Mouse (Mus musculus) lung, adult 2 months (tissue): ENCODE results near the gene Gm20388.

Source experiments
- CTCF ChIP-seq: fragments of 200-500 bp; IDR thresholded peaks from 2 replicates; pipeline ENCODE4 v1.5.1; 2011; ENCODE audit warnings: mild to moderate bottlenecking, low read length, control low read depth; ENCODE audit not compliant: insufficient read depth
- POLR2A ChIP-seq: fragments of 200-500 bp; IDR thresholded peaks from 2 replicates; pipeline ENCODE4 v1.6.1; 2011; ENCODE audit warnings: low read depth, mild to moderate bottlenecking, control low read depth, low read length, borderline replicate concordance; ENCODE audit errors: extremely low read depth

DNA sequence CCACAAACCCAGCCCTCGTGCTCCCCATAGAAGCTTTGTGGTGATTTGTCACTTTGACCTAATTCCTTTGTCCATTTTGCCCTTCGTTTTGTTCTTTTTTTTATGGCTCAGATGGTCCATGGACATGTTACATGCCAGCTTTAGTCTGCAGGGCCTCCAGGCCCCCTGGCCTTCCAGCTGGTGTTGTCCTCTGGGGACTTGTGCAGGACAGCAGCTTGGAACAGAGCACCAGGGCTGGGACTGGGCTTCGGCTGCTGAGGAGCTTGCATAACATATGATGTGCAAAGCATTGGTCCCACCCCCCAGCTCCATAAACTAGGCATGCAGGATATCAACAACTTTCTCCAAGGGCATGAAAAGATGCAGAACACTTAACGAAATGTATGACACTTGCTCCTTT is 3979.2 kb downstream of the Gm20388 start:
- TF ChIP-seq CTCF (no peak), POLR2A (no peak)
